Mouse (Mus musculus) erythroblast, embryonic 14.5 days (primary cell): ENCODE measurements around the gene Zfp69.

ENCODE experiments used
- GATA1 ChIP-seq: IDR thresholded peaks from 2 replicates; pipeline ENCODE4 v1.6.1; 2012; ENCODE audit warnings: low read length, inconsistent platforms, mixed read lengths
- TAL1 ChIP-seq: IDR thresholded peaks from 3 replicates; pipeline ENCODE4 v1.6.1; 2012; ENCODE audit warnings: low read length, inconsistent platforms, mixed read lengths

DNA sequence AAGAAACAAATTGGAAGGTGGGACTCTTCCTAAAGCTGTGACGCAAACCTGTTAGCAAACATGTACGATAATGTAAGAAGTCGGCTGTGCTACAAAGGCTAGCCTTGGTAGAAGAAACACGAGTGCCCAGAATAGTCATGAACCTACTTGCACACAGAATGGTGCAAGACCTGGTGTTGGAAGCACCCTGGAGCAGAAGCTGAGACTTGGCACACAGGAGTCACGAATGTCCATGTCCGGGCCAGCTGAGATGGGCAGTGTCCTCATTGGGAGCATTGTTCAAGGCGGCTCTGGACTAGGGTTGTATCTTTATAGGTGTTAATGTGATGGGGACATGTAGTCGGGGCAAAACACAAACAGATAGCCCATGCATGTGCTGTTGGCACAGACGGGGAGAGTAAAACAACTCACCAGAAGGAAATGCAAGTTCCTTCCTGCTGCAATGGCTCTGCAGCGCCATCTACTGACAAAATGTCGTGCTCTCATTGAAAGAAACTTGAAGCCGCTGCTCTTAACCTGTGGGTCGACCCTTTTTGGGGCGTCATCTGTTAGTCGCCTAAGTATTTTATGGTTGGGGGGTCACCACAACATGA is 41.8 kb downstream of the Zfp69 start:
- no peak for TF ChIP-seq GATA1
- no peak for TF ChIP-seq TAL1
